Mouse (Mus musculus) layer of hippocampus, adult 9-10 months (tissue): Measurements from ENCODE around the gene Atf7ip.

Source experiments
- DNase-seq: peaks from one replicate; pipeline ENCODE4 v3.0.0; 2022; ENCODE audit warnings: low spot score

The Atf7ip gene

GRCm38 (mm10) chr6:136524751-136525150 is 18.8 kb downstream of the Atf7ip start:
- no peak for DNase-seq

DNA sequence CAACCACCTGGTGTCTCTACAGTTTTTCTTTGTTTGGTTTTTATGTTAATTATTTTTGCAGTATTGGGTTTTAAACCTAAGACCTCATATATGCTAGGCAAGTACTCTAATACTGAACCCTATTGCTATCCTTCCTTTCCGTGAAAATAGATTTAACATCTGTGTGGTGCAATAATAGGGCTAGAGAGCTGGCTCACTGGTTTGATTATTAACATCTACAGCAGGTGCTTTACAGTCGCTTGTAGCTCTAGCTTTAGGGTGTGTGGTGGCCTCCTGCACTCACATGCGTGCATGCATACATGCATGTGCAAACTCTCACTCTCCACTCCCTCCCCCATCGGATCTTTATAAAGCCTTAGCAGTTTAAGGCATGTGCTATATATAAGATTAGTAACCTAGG is 19.6 kb downstream of the Atf7ip start:
- no peak for DNase-seq

DNA sequence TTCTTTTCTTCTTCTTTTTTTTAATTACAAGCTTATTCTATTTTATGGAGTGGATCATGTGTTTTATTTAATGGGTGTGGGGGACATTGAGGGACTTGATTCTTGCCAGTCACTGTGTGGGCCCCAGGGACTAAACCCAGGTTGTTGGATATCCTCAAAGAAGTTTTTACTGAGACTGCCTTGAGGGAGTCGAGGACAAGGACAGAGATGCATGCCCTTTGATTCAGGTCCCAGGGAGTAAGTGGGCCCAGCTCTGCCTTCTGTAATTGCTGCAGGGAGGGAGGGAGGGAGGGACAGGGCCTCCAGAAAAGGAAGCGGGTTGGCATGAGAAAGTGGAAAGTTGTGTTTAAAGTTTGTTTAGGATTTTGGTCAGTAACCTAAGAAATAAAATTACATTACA is 23.2 kb downstream of the Atf7ip start:
- DNase-seq, result no peak

GRCm38 (mm10) chr6:136531792-136532230 is 25.8 kb downstream of the Atf7ip start:
- no peak for DNase-seq

GRCm38 (mm10) chr6:136532535-136533291 is 26.7 kb downstream of the Atf7ip start:
- peak; percentile 72 for DNase-seq

GRCm38 (mm10) chr6:136533804-136534203 is 27.8 kb downstream of the Atf7ip start:
- no peak for DNase-seq

GRCm38 (mm10) chr6:136534444-136534843 is 28.5 kb downstream of the Atf7ip start:
- no peak for DNase-seq

GRCm38 (mm10) chr6:136535176-136535575 is 29.2 kb downstream of the Atf7ip start:
- no peak for DNase-seq

DNA sequence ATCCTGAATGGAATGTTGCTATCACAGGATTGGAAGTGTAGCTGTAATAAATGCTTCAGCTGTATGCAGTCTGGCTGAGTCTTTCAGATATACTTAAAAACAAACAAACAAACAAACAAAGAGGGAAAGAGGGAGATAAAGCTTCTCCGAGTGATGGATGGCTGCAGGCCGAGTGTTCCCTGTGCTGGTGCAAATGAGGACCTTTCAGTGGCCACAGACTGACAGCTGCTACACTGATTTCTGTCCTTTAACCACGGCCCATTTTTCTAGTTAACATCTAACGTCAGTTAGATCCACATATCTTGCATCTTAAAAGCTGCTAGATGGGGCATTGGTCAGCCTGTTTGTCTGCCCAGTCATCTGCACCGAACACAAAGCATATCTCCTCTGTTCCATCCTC is 30.2 kb downstream of the Atf7ip start:
- DNase-seq, result no peak

- DNase-seq, result no peak
Measured at GRCm38 (mm10) chr6:136541350-136541749, 35.4 kb downstream of the Atf7ip start.

- DNase-seq, result no peak
Measured at GRCm38 (mm10) chr6:136542105-136542504, 36.1 kb downstream of the Atf7ip start.

DNA sequence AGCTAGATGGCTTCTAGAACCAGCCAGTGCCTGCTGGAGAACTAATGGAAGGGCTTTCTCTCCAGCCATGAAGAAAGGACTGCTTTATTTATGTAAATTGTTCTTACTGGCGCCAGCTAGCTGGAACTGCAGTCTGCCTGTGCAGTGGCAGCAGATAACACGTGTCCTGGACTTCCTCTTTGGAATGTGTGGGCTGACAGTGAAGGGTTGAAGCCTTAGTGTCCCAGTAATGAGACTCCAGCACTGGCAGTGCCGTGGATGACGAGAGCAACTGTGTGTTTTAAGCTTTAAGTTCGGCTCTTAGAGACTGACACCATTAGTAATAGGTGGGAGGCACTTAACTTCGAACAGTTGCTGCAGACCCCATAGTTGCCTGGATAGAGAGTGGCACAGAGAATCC is 37.2 kb downstream of the Atf7ip start:
- no peak for DNase-seq

- no peak for DNase-seq
Measured at GRCm38 (mm10) chr6:136545284-136545870, 39.4 kb downstream of the Atf7ip start.

- DNase-seq, result no peak
Measured at GRCm38 (mm10) chr6:136546286-136546685, 40.3 kb downstream of the Atf7ip start.

DNA sequence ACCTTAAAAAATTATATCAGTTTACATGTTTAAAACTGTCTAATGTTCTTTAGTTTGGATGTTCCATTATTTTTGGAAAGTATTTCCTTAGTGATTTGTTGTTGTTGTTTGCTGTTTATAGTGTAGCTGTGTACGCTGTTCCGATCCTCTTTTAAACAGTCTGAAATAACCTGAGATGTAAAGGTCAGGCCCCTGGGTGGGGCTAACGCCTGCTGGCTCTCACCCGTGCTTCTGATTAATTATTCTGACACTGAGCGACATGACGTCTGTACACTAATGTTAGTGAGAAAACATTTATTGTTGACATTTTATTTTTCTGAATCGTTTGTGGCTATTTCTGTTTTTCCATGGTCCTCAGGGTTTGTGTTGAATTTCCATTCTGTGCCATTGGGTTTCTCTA is 41.0 kb downstream of the Atf7ip start:
- DNase-seq, result no peak

- DNase-seq, result peak; percentile 90
Measured at GRCm38 (mm10) chr6:136548041-136548770, 42.2 kb downstream of the Atf7ip start.

DNA sequence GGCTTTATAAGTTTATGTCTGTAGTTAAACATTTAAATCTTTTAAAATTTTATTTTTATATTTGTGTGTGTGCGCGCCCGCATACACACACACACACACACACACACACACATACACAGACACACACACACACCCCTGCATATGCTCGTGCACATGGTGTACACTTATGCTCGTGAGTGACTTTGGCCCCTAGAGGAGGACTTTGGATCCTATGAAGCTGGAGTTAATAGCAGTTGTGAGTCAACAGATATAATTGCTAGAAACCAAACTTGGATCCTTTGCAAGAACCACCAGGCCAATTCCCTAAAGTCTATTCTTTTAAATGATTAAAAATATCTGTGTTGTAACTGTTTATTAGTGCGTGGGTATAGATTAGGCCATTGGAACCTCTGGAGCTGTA is 42.8 kb downstream of the Atf7ip start:
- no peak for DNase-seq

DNA sequence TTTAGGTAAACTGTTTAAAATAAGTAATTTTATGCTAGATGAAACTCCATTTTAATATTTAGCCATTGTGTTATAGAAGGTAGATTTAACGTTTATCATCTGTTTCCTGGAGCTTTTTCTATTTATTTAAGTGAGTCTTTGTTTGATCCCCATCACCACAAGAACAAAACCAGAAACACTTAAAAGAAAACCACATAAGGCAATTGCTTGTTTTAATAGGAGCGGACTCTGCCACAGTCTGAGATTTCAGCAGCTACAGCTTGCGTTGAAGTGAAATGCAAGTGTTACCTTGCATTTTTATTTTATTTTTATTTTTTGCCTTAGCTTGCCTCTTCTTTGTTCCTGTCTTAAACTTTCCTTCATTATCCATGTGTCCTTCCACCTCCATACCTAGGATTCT is 43.6 kb downstream of the Atf7ip start:
- DNase-seq, result no peak

GRCm38 (mm10) chr6:136550596-136551304 is 44.8 kb downstream of the Atf7ip start:
- DNase-seq, result no peak

GRCm38 (mm10) chr6:136551550-136552109 is 45.7 kb downstream of the Atf7ip start:
- DNase-seq, result no peak

DNA sequence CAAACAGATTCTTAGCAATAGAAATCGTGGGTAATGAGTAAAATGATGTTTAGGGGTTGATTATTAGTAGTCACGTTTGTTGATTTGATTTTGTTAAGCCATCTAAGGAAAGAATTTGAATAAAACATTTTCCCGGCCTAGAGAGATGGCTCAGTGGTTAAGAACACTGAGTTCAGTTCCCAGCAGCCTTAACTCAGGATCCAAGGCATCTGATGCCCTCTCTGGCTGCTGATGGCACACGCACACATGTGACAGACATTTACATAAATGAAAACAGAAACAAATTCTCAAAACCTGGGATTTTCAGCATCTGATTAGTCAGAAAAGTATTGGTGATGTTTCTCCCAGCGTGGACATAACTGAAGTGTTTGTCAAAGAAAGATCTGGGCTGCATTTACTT is 47.2 kb downstream of the Atf7ip start:
- DNase-seq, result no peak
